Mouse (Mus musculus) heart, postnatal 0 days (tissue): ENCODE data around the gene Parp16.

Experiments
- CTCF ChIP-seq: IDR thresholded peaks from 2 replicates; pipeline ENCODE4 v1.5.1; 2016; ENCODE audit warnings: antibody characterized with exemption, control low read depth, low read depth
- EP300 ChIP-seq: IDR thresholded peaks from 2 replicates; pipeline ENCODE4 v1.6.1; 2016; ENCODE audit warnings: antibody characterized with exemption, low read depth

- no peak for TF ChIP-seq CTCF
- no peak for TF ChIP-seq EP300
Observed at GRCm38 (mm10) chr9:65252026-65252425, 56.9 kb downstream of the Parp16 start.
